Comparison of ENCODE assay signal across 8 mouse cellular contexts in genomic region chr11:95577776-95578446, GRCm38 (mm10). TPM values are rescaled to one million over a fixed set of nuclear protein-coding genes. Genes with fewer than 3 reads are reported as not detected.
A peak's percentile ranks its signal among the peaks of the same experiment; 100 is the strongest.
DNase-seq lines count a peak whose midpoint lies in the region; ATAC-seq lines count a peak whose summit lies in the region.

No protein-coding gene starts in this region.

- peaks cover 46% of the 10 kb centered on the region for H3K27me3 ChIP-seq in hindbrain, embryonic 11.5 days (ENCODE audit: control insufficient read depth, insufficient read depth, low read length)
- H3K27me3 ChIP-seq in liver, embryonic 12.5 days (replicated peaks): peaks cover 95% of the 10 kb centered on the region
- H3K27me3 ChIP-seq in neural tube, embryonic 15.5 days (replicated peaks): peaks cover 62% of the 10 kb centered on the region

- ATAC-seq in hindbrain, embryonic 11.5 days (ENCODE audit: low FRiP score): peak; percentile 63
- ATAC-seq in liver, embryonic 12.5 days: peak; percentile 30; the same call in 1 of the 2 replicates
- ATAC-seq in neural tube, embryonic 15.5 days (ENCODE audit: low FRiP score): peak; percentile 60; the same call in 1 of the 2 replicates

- peak; percentile 72 to 82 for DNase-seq in cerebellum, postnatal 14 days
- DNase-seq in cerebellum, adult 9-11 months: no peak
- peak; percentile 52 for DNase-seq in 416B (ENCODE audit: low read depth)
- peak; percentile 53 for DNase-seq in c-Kit-positive CD71-negative TER-119-negative erythroid progenitor cells, embryonic 14.5 days (ENCODE audit: low read depth)
- peak; percentile 88 for DNase-seq in hindbrain, embryonic 11.5 days (ENCODE audit: low spot score)
- no peak for DNase-seq in frontal cortex, postnatal 25 days (ENCODE audit: low spot score in 2 of 2)

- 0 out of 2 replicates have a peak overlapping the region, but pooled peaks have one; percentile 11 for H3K9ac ChIP-seq in hindbrain, embryonic 11.5 days (ENCODE audit: low read depth, low read length)
- H3K9ac ChIP-seq in liver, embryonic 12.5 days: no peak overlapping the region
- peak overlapping the region; percentile 26; the same call in 1 of the 2 replicates for H3K9ac ChIP-seq in neural tube, embryonic 15.5 days (replicated peaks)

- no peaks in the 10 kb centered on the region for H3K9me3 ChIP-seq in hindbrain, embryonic 11.5 days (ENCODE audit: control insufficient read depth, low read length)
- no peaks in the 10 kb centered on the region for H3K9me3 ChIP-seq in liver, embryonic 12.5 days (replicated peaks)
- H3K9me3 ChIP-seq in neural tube, embryonic 15.5 days (replicated peaks): no peaks in the 10 kb centered on the region

- H3K36me3 ChIP-seq in hindbrain, embryonic 11.5 days (ENCODE audit: control insufficient read depth, insufficient read depth, low read length): no peaks in the 10 kb centered on the region
- H3K36me3 ChIP-seq in liver, embryonic 12.5 days: no peaks in the 10 kb centered on the region
- H3K36me3 ChIP-seq in neural tube, embryonic 15.5 days: no peaks in the 10 kb centered on the region

- H3K4me3 ChIP-seq in hindbrain, embryonic 11.5 days (ENCODE audit: low read depth, low read length): peak overlapping the region; percentile 10; the same call in 1 of the 2 replicates
- no peak overlapping the region for H3K4me3 ChIP-seq in liver, embryonic 12.5 days
- peak overlapping the region; percentile 27 for H3K4me3 ChIP-seq in neural tube, embryonic 15.5 days (replicated peaks)

- H3K27ac ChIP-seq in hindbrain, embryonic 11.5 days (ENCODE audit: low read depth, low read length): no peak overlapping the region
- H3K27ac ChIP-seq in liver, embryonic 12.5 days: no peak overlapping the region
- H3K27ac ChIP-seq in neural tube, embryonic 15.5 days (replicated peaks): no peak overlapping the region

- H3K4me1 ChIP-seq in hindbrain, embryonic 11.5 days (replicated peaks; ENCODE audit: control insufficient read depth, insufficient read depth, low read length): peaks cover 10% of the 10 kb centered on the region; the same call in 1 of the 2 replicates
- H3K4me1 ChIP-seq in liver, embryonic 12.5 days: 0 out of 2 replicates have a peak, but pooled peaks cover 5% of the 10 kb centered on the region
- peaks cover 31% of the 10 kb centered on the region for H3K4me1 ChIP-seq in neural tube, embryonic 15.5 days

- WGBS in hindbrain, embryonic 11.5 days: 8% methylated on average over 39 of the region's 39 CpGs
- 10% methylated on average over 39 of the region's 39 CpGs for WGBS in liver, embryonic 12.5 days (ENCODE audit: insufficient replicate concordance)
- 13% methylated on average over 39 of the region's 39 CpGs for WGBS in neural tube, embryonic 15.5 days

- peak overlapping the region; percentile 41 for H3K4me2 ChIP-seq in hindbrain, embryonic 11.5 days (replicated peaks; ENCODE audit: low read depth, low read length)
- H3K4me2 ChIP-seq in liver, embryonic 12.5 days: peak overlapping the region; percentile 26; the same call in 1 of the 2 replicates
- peak overlapping the region; percentile 56 for H3K4me2 ChIP-seq in neural tube, embryonic 15.5 days

RNA-seq across cellular contexts. Expression of gene Ngfr, which starts 9.6 kb away (rescaled TPM):
- 27.7 and 29.6 TPM in 2 replicates for polyA plus RNA-seq in hindbrain, embryonic 11.5 days (2014; fragmentation: Nextera tagmentation; extraction: Ambion mirVana)
- polyA plus RNA-seq in liver, embryonic 12.5 days (2016; fragmentation: Nextera tagmentation; extraction: Ambion mirVana): 4.8 and 5.9 TPM in 2 replicates
- polyA plus RNA-seq in neural tube, embryonic 15.5 days (2015; fragmentation: Nextera tagmentation; extraction: Ambion mirVana): 69.1 and 69.3 TPM in 2 replicates

Comparison
In these comparisons a context has a peak if more than half of its experiments do, and no peak if none do; other contexts are left out.
1. DNase-seq: peak in cerebellum, postnatal 14 days (2 of 2), 416B (single experiment), c-Kit-positive CD71-negative TER-119-negative erythroid progenitor cells, embryonic 14.5 days (single experiment) and hindbrain, embryonic 11.5 days (single experiment); none in cerebellum, adult 9-11 months (single experiment) and frontal cortex, postnatal 25 days (0 of 2).
2. Peak in every context shown above with its lines, with median percentiles within 50 percentile points of each other: ATAC-seq and H3K4me2 ChIP-seq.